Mouse (Mus musculus) layer of hippocampus, adult 2 months (tissue): ENCODE data around the gene Fam167b. TPM values are rescaled to one million over a fixed set of nuclear protein-coding genes. Genes with fewer than 3 reads are reported as not detected.
"Not testable (repeated sequence)": the region's sequence is repeated elsewhere in the genome, so short reads cannot be mapped to it uniquely, and the experiment has no call there.

Source experiments
- DNase-seq, 2 experiments: peaks; one replicate each; pipeline ENCODE4 v3.0.0; 2022; ENCODE audit warnings: low spot score in 2 of 2
- H3K27ac ChIP-seq: fragments of 200-600 bp; 2 replicates; pipeline ENCODE4 v1.8.1; 2022
- H3K4me3 ChIP-seq: fragments of 200-600 bp; 2 replicates; pipeline ENCODE4 v1.8.1; 2022; ENCODE audit warnings: mild to moderate bottlenecking
- CTCF ChIP-seq: fragments of 200-600 bp; conservative IDR thresholded peaks from 2 replicates; pipeline ENCODE4 v1.8.1; 2022; ENCODE audit warnings: antibody characterized with exemption, mild to moderate bottlenecking, moderate library complexity
- microRNA-seq, 2 experiments: library from miRNA; unstranded; fragments of <30 nt; microRNA quantifications; one replicate each; pipeline ENCODE4 v1.2.0; 2021
- total RNA-seq, 2 experiments: library from RNA; stranded (reverse); gene quantifications; 2 replicates each; pipeline ENCODE4 v1.2.3; 2021

Gene Fam167b
- total RNA-seq, 2 experiments from 2014 or later, result 0.41 to 0.83 TPM

DNA sequence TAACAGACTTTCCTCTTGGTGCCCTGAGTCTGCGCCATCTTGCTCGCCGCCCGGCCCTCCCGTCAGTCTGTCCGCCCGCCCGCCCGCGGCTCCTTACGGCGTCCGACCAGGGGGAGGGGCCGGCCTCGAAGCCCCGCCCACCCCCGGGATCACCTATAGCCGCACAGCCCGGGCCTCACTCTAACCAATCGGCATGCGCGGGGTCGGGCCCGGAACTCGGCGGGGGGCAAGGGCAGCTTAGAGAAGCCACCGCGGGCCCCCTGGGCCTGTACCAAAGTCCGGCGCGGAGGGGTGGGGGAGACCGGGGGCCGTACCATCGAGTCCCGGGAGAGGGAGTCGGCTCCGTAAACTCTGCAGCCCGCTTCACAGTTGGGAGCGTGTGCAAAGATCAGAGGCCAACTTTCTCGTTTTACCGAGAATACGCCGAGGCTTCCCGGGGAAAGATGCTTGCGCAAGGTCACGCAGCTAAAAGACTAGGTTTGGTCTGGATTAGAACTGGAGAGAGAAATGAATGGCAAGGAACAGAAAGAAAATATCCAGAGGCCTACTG lies 35.7 kb downstream of the Fam167b start, which contains the start of gene Hdac1:
Hdac1 (minus strand) TSS at position 122 of the 550 bp plus-strand sequence.
- DNase-seq, result peak; percentile 96
- H3K4me3 ChIP-seq, result peak within 1 kb of the TSS; percentile 79
- H3K27ac ChIP-seq, result peak within 1 kb of the TSS; percentile 92
- peak; percentile 58 for TF ChIP-seq CTCF

GRCm38 (mm10) chr4:129541868-129542591 lies 36.3 kb downstream of the Fam167b start:
- peak; percentile 40 for TF ChIP-seq CTCF
- H3K4me3 ChIP-seq, result peak overlapping the region; percentile 79
- peak overlapping the region; percentile 92 for H3K27ac ChIP-seq
- no peak for DNase-seq

DNA sequence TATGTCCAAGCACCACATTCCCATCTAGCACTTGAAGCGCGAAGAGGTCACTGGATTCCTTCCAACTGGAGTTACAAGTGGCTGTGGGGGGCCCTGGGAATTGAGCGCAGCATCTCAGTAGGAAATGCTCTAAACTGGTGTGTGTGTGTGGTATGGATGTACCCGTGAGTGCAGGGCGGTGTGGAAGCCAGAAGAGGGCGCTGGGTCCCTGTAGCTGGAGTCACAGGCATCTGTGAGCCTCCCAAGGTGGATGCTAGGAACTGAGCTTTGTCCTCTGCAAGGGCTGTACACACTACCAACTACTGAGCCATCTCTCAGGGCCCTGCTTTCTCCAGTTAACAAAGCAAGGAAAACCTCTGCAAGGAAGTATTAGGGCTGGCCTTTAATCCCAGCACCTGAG lies 38.3 kb downstream of the Fam167b start:
- no peak for DNase-seq
- Histone ChIP-seq H3K4me3 (no peak overlapping the region), H3K27ac (peak overlapping the region; percentile 46)
- TF ChIP-seq CTCF, result peak; percentile 57

GRCm38 (mm10) chr4:129528901-129529300 lies 49.4 kb downstream of the Fam167b start:
- H3K4me3 ChIP-seq, DNase-seq, H3K27ac ChIP-seq: not testable (repeated sequence)

Small RNA genes lying within 50 kb of the gene (microRNA-seq; reads per million reads assigned to microRNA genes)
- 0 reads per million in 2 experiments for gene Mir8119

Other genes starting within 250 kb of the Fam167b start
- gene Rbbp4, start 243.2 kb downstream of the Fam167b start, total RNA-seq, result 100 to 1,000 TPM; 117 to 130 TPM
- gene Zbtb8os, start 242.9 kb downstream of the Fam167b start, total RNA-seq, result 10 to 100 TPM; 31.8 to 32.3 TPM
- 1 to 10 TPM; 4.1 TPM for gene Zbtb8a, start 200.4 kb downstream of the Fam167b start, total RNA-seq
- 1 to 10 TPM; 3.9 to 4.0 TPM for gene Zbtb8b, start 137.7 kb downstream of the Fam167b start, total RNA-seq
- 10 to 100 TPM; 56.2 to 62.7 TPM for gene Bsdc1, start 117.0 kb downstream of the Fam167b start, total RNA-seq
- under 1 TPM in 1 of 2 experiments, not detected in 1; 0.38 TPM for gene Tssk3, start 87.5 kb downstream of the Fam167b start, total RNA-seq
- gene Fam229a, start 87.4 kb downstream of the Fam167b start, total RNA-seq, result not detected
- gene Marcksl1, start 65.0 kb downstream of the Fam167b start, total RNA-seq, result 100 to 1,000 TPM in 1 of 2 experiments, 10 to 100 TPM in 1; 94.6 to 103 TPM
- 10 to 100 TPM; 48.9 to 49.8 TPM for gene Hdac1, start 35.8 kb downstream of the Fam167b start, total RNA-seq
- gene Lck, start 4.9 kb downstream of the Fam167b start, total RNA-seq, result 1 to 10 TPM; 2.8 to 6.2 TPM
- 100 to 1,000 TPM; 117 to 120 TPM for gene Eif3i, start 22.1 kb upstream of the Fam167b start, total RNA-seq
- 10 to 100 TPM; 83.1 to 86.2 TPM for gene Tmem234, start 22.1 kb upstream of the Fam167b start, total RNA-seq
- 1 to 10 TPM; 5.7 to 7.4 TPM for gene Dcdc2b, start 35.7 kb upstream of the Fam167b start, total RNA-seq
- 10 to 100 TPM; 31.5 to 34.3 TPM for gene Iqcc, start 40.5 kb upstream of the Fam167b start, total RNA-seq
- gene Ccdc28b, start 45.4 kb upstream of the Fam167b start, total RNA-seq, result 10 to 100 TPM; 70.2 to 81.0 TPM
- 10 to 100 TPM; 49.7 to 51.3 TPM for gene Txlna, start 62.5 kb upstream of the Fam167b start, total RNA-seq
- gene Kpna6, start 94.2 kb upstream of the Fam167b start, total RNA-seq, result 10 to 100 TPM; 88.7 to 97.9 TPM
- gene Tmem39b, start 118.3 kb upstream of the Fam167b start, total RNA-seq, result 10 to 100 TPM; 14.6 TPM
- gene Khdrbs1, start 163.8 kb upstream of the Fam167b start, total RNA-seq, result 10 to 100 TPM; 87.4 to 92.5 TPM
- gene Ptp4a2, start 232.7 kb upstream of the Fam167b start, total RNA-seq, result 100 to 1,000 TPM; 134 to 137 TPM